Mouse (Mus musculus) cerebellum, adult 11-12 months (tissue): ENCODE measurements around the gene Hist2h2aa2.

ENCODE experiments used
- DNase-seq: peaks from one replicate; pipeline ENCODE4 v3.0.0; 2022

Gene Hist2h2aa2

GRCm38 (mm10) chr3:96196437-96197128, 43.5 kb downstream of the Hist2h2aa2 start:
- no peak for DNase-seq

GRCm38 (mm10) chr3:96195616-96196313, 44.3 kb downstream of the Hist2h2aa2 start:
- DNase-seq = no peak

- no peak for DNase-seq
These were observed 45.1 kb downstream of the Hist2h2aa2 start for GRCm38 (mm10) chr3:96194966-96195365.

GRCm38 (mm10) chr3:96192977-96193376, 47.1 kb downstream of the Hist2h2aa2 start:
- no peak for DNase-seq
